Mouse (Mus musculus): ENCODE data around the gene Tmtc1. TPM values are rescaled to one million over a fixed set of nuclear protein-coding genes. Genes with fewer than 3 reads are reported as not detected.

Tmtc1 gene
- polyA plus RNA-seq, 1 experiment: 12.0 TPM

DNA sequence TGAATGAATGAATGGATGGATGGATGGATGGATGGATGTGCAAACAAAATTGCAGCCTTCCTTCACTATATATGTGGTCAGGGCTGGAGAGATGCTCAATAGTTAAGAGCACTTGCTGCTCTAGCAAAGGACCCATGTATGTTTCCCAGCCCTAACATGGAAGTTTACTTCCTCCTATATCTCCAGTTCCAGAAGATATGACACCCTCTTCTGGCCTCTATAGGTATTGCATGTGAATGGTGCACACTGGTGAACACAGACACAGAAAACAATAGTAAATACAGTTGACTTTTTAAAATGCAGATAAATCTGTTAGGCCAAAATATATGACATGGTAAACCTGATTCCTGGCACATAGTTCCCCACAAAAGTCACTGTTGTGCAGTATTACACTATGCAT lies 73.0 kb downstream of the Tmtc1 start:
- DNase-seq (ENCODE audit: low read depth): no peak

GRCm38 (mm10) chr6:148367094-148367539 lies 77.1 kb downstream of the Tmtc1 start:
- no peak for DNase-seq (ENCODE audit: low read depth)

DNA sequence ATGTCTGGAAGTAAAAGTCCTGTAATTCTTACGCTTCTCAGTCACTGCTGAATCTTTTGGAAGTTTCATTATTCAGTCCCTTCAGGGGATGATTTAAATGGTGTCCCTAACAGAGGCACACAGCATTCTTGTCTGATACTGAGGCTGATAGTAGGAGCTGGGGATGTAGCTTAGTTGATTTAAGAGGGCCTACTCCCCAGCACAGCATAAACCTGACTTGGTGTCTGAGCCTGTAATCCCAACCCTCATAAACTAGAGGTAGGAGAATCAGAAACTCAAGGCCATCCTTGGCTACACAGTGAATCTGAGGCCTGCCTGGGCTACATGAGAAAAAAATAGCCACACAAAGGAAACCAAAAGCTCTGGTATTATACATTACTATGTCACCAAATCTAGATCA lies 77.6 kb downstream of the Tmtc1 start:
- no peak for DNase-seq (ENCODE audit: low read depth)

GRCm38 (mm10) chr6:148363162-148363561 lies 81.0 kb downstream of the Tmtc1 start:
- DNase-seq (ENCODE audit: low read depth): no peak

DNA sequence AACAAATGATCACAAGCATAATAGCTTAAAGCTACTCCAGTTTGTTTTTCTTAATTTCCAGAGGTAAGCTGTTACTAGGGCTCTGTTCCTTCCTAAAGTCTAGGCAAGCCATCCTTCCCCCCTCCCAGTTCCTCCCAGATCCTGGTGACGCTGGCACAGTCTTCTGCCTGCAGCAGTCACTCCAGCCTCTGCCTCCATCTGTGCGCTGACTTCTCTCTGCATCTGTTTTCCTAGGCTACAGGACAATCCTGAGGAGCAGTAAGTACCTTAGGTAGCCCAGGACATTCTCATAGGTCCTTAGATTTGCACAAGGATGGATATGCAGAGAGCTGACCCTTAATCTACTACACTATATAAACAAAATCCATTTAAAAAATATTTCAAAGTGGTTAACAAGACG lies 81.7 kb downstream of the Tmtc1 start:
- no peak for DNase-seq (ENCODE audit: low read depth)

GRCm38 (mm10) chr6:148359348-148359905 lies 84.8 kb downstream of the Tmtc1 start:
- no peak for DNase-seq (ENCODE audit: low read depth)

- DNase-seq (ENCODE audit: low read depth): no peak
Measured at GRCm38 (mm10) chr6:148358580-148359246, 85.5 kb downstream of the Tmtc1 start.

DNA sequence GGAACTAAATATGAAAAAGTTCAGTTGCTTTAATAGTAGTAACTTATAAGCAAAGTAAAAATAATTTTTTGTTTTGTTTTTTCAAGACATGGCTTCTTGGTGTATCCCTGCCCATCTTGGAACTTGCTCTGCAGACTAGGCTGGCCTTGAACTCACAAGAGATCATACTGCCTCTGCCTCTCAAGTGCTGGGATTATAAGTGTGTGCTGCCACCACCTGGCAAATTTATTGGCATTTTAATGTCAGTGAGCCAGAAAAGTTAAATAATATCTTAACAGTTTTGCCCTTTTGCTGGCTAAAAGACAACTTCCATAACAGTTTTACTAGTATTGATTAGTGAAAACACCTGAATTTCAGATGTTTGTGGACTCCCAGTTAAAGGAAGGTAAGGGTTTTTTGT lies 88.0 kb downstream of the Tmtc1 start:
- no peak for DNase-seq (ENCODE audit: low read depth)

- no peak for DNase-seq (ENCODE audit: low read depth)
Measured at GRCm38 (mm10) chr6:148354509-148355474, 89.4 kb downstream of the Tmtc1 start.

GRCm38 (mm10) chr6:148354151-148354508 lies 90.1 kb downstream of the Tmtc1 start:
- DNase-seq (ENCODE audit: low read depth): no peak

DNA sequence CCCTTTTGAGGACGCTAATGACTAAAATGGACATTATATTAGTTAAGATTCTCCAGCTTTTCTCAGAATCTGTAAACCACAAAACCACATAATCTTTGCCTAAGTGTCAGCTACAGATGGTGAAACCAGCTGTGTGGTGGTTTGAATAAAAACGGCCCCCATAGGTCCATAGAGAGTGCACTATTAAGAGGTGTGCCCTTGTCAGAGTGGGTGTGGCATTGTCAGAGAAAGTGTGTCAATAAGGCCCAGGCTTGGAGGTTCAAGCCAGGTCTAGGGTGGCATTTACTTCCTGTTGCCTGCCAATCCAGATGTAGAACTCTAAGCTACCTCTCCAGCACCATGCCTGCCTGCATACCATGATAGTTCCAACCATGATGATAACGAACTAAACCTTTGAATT lies 99.2 kb downstream of the Tmtc1 start:
- DNase-seq (ENCODE audit: low read depth): no peak

- no peak for DNase-seq (ENCODE audit: low read depth)
Measured at GRCm38 (mm10) chr6:148342191-148342590, 102.0 kb downstream of the Tmtc1 start.

DNA sequence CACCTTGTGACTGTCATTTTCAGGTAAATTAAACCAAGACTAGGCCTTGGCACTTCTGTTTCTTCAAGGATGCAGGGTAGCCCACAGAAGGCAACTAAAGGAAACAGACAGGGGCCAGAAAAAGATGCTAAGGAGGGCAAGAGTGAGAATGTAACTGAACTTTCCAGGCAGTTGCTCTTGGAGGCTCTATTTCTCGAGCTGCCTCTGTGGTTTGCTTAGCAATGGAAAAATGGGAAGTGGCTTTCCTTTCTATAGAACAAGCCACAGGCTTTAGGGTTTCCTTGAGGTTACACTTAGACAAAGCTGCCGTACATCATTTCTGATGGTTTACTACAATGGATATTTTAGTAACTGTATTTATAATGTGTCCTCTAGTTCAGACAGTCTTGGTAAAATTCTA lies 102.4 kb downstream of the Tmtc1 start:
- no peak for DNase-seq (ENCODE audit: low read depth)

GRCm38 (mm10) chr6:148338326-148338957 lies 105.7 kb downstream of the Tmtc1 start:
- no peak for DNase-seq (ENCODE audit: low read depth)

DNA sequence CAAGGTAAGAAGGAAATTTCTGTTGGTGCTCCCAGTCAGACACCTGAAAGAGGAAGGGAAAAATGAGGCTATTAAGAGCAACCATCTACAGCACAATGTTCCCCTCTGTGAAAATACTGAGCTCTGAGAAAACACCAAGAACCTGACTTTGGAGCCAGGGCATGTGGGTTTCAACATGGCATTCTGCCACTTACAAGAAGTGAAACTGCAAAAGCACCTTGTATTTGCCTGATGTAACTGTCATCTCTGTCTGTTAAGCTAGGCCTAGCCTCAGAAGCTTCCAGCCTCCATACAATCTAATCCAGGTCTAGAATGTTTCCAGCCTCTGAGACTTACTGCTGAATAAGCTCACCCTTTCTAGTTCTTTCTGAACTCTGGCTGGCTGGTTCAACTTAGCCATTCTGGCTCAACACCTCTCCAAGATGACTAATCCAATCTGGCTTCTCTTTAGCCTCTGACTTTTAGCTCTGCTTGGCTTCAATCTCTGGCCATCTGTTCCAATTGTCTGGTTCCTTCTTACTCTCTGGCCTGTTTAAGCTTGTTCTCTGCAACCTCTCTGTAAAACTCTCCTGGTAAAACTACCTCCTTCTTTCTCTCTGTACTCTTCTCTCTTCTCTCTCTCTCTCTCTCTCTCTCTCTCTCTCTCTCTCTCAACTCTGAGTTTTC lies 107.8 kb downstream of the Tmtc1 start:
- peak; percentile 90 for DNase-seq (ENCODE audit: low read depth)

DNA sequence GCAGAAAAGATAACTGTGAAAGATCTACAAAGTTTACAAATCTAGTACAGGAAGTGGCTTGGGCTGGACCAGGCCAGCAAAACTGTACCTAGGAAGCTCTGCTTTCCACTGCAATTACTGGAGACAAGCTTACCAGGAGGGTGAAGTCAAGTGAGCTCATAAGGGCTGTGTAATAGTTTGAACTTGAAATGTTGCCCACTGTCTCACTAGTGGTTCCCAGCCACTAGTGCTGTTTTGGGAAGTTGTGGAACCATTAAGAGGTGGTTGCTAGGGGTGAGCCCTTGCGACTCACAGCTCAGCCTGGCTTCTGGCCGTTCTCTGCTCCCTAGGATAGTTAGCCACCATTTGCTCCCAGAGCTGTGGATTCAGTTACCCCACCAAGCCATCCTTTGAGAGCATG lies 112.3 kb downstream of the Tmtc1 start:
- DNase-seq (ENCODE audit: low read depth): no peak

- no peak for DNase-seq (ENCODE audit: low read depth)
Measured at GRCm38 (mm10) chr6:148329976-148330375, 114.2 kb downstream of the Tmtc1 start.

GRCm38 (mm10) chr6:148328928-148329327 lies 115.3 kb downstream of the Tmtc1 start:
- DNase-seq (ENCODE audit: low read depth): no peak

- DNase-seq (ENCODE audit: low read depth): no peak
Measured at GRCm38 (mm10) chr6:148328130-148328529, 116.1 kb downstream of the Tmtc1 start.

DNA sequence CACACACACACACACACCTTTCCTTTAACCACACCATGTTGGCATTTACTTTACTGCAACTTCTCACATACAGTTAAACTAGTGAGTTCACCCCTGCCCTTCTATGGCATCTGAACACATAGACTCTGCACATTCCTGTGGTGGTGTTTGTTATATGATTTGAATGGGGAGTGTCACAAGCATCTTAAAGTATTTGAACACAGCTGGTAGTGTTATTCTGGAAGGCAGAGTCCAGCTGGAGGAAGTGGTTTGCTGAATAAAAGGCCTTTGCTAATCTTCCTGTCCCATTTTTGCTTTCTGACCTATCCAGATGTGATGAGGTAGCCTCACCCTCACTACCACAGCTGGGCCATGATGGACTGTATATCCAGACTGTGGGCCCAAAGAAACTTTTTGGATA lies 125.5 kb downstream of the Tmtc1 start:
- no peak for DNase-seq (ENCODE audit: low read depth)

DNA sequence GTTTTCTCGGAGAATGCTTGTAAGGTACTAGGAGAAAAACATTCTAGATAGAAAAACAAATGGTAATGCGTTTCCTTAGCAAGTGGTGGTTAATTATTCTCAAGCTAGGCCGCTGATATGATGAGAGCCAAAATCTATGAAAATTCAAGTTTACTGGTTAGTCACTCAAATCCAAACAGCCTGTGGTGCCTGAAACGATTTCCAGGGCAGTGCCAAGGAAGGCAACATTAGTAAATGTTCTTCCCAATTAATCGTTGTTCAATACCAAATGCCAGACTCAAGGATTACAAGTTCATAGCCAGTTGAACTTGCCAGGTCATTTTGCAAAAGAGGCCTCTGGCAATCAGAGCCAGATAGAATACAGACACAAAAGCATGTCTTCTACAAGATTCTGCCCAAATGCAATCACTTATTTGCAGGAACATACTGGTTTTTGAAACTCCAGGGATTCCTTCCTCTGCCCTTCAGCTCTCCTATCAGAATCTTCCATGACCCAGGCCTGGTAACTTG lies 128.6 kb downstream of the Tmtc1 start:
- peak; percentile 41 for DNase-seq (ENCODE audit: low read depth)
